Mouse (Mus musculus) gastrocnemius, adult 8-10 months (tissue): ENCODE measurements around the gene Htra3. TPM values are rescaled to one million over a fixed set of nuclear protein-coding genes. Genes with fewer than 3 reads are reported as not detected.
A peak's percentile ranks its signal among the peaks of the same experiment; 100 is the strongest.

Experiments used
- DNase-seq, 2 experiments: peaks; one replicate each; pipeline ENCODE4 v3.0.0; 2022; ENCODE audit warnings: low spot score in 2 of 2
- total RNA-seq, 4 experiments: library from RNA; stranded (reverse); gene quantifications; 2 replicates each; pipeline ENCODE4 v1.2.4; 2022

The Htra3 gene
- total RNA-seq, 4 experiments from 2014 or later, result 19.9 to 34.2 (median 25.1) TPM

DNA sequence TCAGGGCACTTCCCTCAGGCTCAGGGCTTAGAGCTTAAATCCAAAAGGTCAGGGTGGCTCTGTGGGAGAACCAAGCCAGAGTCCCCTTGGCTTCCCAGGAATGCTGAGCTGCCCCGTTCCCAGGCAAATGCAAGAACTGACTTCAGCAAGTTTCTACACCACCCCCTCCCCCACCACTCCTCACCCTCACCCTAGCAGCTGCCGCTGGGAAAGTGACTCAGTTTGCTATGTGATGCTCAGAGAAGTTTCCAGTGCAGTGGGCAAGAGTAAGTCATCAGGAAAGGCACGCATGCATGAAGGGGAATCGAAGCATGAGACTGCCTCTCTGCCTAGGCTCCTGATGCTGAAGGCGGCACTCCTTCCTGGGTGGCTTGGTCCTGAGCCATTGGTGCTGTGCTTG, 62.6 kb downstream of the Htra3 start:
- DNase-seq, result no peak

DNA sequence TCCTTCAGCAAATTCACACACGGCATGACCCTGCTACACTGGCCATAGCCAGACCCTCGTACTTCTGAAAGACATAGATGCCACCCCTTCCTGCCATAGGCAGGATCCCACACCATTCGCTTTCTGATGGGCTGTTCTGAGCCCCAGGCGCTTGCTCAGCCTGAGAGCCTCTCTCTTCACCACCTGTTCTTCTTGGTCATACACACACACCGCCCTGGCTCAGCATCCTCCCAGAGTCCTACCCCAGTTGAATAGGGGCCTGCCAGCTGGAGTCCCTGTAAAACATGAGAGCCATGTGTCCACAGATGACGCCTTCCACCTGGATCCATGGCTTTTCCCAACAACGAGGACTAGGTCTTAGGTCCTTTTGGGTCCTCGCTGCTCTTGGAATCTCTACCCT, 66.9 kb downstream of the Htra3 start:
- DNase-seq, result no peak

DNA sequence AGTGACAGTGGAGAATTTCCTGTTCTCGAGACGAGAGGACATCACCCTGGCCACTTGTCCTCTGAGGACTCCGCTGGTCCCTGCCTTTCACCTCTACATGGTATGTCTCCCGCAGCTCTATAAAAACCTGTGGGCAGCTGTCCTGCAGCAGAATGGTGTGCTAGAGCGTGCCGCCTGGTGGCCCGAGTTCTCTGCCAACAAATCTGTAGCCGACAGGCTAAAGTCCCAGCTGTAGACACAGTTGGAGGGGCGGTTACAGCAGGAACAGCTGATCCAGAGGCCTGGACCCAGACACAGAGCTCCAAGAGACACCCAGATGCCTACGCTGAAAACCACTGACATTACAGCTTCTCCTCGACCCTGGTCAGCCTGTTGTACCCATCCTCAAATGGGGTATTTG, 67.7 kb downstream of the Htra3 start:
- DNase-seq, result no peak

DNA sequence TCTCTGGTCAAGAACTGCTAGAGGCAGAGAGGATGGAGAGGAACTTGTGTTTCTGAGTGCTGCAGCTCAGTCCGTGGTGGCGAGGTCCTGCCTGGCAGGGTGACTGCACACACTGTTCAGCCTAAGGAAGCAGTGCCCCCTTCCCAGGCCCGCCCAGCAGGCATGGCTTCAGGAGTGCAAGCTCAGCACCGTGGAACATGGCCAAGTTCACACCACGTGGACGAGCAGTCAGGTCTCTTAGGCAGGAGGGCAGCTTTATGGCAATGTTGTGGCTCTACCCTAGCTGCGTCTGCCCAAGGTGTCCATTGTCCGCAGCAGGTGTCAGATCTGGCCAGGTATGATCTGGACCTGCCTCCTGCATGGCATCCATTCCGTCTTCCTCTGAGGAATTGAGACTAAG, 68.4 kb downstream of the Htra3 start:
- DNase-seq, result no peak

DNA sequence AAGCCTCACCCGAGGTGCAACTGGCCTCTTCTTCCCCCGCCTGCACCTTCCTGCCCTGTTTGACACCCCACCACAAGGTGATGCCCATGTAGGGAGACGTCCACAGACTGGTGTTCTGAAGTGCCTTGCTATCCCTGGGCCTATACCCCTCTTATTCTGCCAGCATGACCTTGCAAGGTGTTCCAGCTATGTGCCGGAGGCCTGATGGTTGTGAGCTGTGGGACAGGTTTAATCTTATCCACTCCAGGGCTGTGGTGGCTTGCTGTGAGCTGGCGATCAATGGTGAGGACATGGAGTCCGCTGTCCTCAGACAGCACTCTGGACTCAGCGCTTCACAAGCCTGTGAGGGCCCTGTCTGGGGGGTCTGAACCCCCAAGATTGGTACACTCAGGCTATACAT, 69.2 kb downstream of the Htra3 start:
- no peak for DNase-seq

- no peak for DNase-seq
Measured at GRCm38 (mm10) chr5:35609971-35610370, 69.6 kb downstream of the Htra3 start.

DNA sequence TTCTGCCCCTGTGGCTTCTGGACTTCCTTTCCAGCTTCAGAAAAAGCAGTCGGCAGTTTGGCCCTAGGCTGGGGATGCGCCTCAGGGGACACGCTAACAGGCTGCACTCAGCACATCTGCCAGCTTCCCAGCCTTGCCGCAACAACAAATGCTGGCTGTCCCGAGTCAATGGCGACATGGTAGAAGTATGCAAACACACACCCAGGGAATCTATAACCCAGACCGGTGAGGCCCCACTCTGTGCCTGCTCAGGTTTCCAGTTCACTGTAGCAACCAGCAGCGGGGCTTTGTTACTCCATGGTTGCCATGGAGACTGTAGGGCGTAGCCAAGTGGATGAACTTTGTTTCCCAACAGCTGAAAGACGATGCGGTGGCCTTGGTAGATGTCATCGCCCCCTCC, 70.2 kb downstream of the Htra3 start:
- DNase-seq, result peak; percentile 74 to 84

GRCm38 (mm10) chr5:35608559-35608958, 71.0 kb downstream of the Htra3 start:
- DNase-seq, result no peak

DNA sequence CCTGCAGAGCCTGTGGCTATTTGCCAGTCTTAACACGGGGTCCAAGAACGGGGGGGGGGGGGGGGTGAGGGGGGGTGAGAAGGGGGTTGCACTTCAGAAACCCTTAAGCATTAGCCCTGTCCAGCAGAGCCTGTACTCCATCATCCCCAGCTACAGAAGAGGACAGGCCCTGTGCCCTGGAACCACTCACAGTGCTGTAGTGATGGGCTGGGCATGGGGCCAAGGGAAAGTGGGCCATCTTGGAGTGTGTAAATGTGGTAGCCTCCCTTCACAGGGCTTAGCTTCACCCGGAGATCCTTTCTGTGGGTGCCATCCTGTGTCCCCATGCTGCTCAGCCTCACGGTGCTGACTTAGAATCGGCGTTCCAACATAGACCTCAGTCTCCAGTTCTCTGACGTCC, 71.8 kb downstream of the Htra3 start:
- DNase-seq, result no peak

GRCm38 (mm10) chr5:35606800-35607199, 72.8 kb downstream of the Htra3 start:
- DNase-seq, result no peak

- no peak for DNase-seq
Measured at GRCm38 (mm10) chr5:35605355-35605754, 74.2 kb downstream of the Htra3 start.

Other genes starting within 250 kb of the Htra3 start
- gene Cpz, start 154.1 kb downstream of the Htra3 start, total RNA-seq, result under 1 TPM in 1 of 4 experiments, not detected in 3; 0.25 TPM
- 1 to 10 TPM; 1.2 to 1.9 (median 1.4) TPM for gene Trmt44, start 104.7 kb downstream of the Htra3 start, total RNA-seq
- gene Acox3, start 96.7 kb downstream of the Htra3 start, total RNA-seq, result 10 to 100 TPM; 14.6 to 20.0 (median 17.2) TPM
- gene Sh3tc1, start 60.2 kb upstream of the Htra3 start, total RNA-seq, result 1 to 10 TPM; 1.4 to 2.9 (median 1.9) TPM
- 10 to 100 TPM; 36.1 to 43.4 (median 40.7) TPM for gene Ablim2, start 78.1 kb upstream of the Htra3 start, total RNA-seq
- 1 to 10 TPM; 5.5 to 7.5 (median 5.8) TPM for gene Afap1, start 213.5 kb upstream of the Htra3 start, total RNA-seq